Mouse (Mus musculus) heart, embryonic 14.5 days (tissue): ENCODE results near the gene Vmn1r9. TPM values are rescaled to one million over a fixed set of nuclear protein-coding genes. Genes with fewer than 3 reads are reported as not detected.
"Not testable (repeated sequence)": the region's sequence is repeated elsewhere in the genome, so short reads cannot be mapped to it uniquely, and the experiment has no call there.

Experiments
- ATAC-seq: fragments of 200-750 bp; cut with Nextera tagmentation; 2 replicates; pipeline ENCODE4 v1.8.0; 2017; ENCODE audit warnings: low read depth, moderate TSS enrichment; ENCODE audit not compliant: insufficient number of reproducible peaks, insufficient read depth, low FRiP score
- H3K27ac ChIP-seq, 2 experiments: fragments of 200-500 bp in 1 of 2; fragments of 300-500 bp in 1 of 2; sonication (generic) in 1 of 2; replicated peaks in 1 of 2; 2 replicates each; pipeline ENCODE4 v1.5.1; 2012 to 2014; ENCODE audit warnings: low read depth in 2 of 2, low read length in 2 of 2, control low read depth in 1 of 2, mild to moderate bottlenecking in 1 of 2, mixed read lengths in 1 of 2; ENCODE audit not compliant: control insufficient read depth in 1 of 2, insufficient read depth in 1 of 2
- H3K27me3 ChIP-seq: fragments of 300-500 bp; sonication (generic); 2 replicates; pipeline ENCODE4 v1.6.1; 2014; ENCODE audit warnings: mild to moderate bottlenecking, low read length, control low read depth; ENCODE audit not compliant: control insufficient read depth, insufficient read depth
- H3K36me3 ChIP-seq: fragments of 300-500 bp; sonication (generic); 2 replicates; pipeline ENCODE4 v1.6.1; 2014; ENCODE audit warnings: mild to moderate bottlenecking, control low read depth, low read length, mixed read lengths; ENCODE audit not compliant: control insufficient read depth, insufficient read depth
- H3K4me1 ChIP-seq, 2 experiments: fragments of 200-500 bp in 1 of 2; fragments of 300-500 bp in 1 of 2; sonication (generic) in 1 of 2; 2 replicates each; pipeline ENCODE4 v1.6.1; 2012 to 2014; ENCODE audit warnings: low read length in 2 of 2, control low read depth in 1 of 2, mixed read lengths in 1 of 2; ENCODE audit not compliant: control insufficient read depth in 2 of 2, insufficient read depth in 2 of 2
- H3K4me2 ChIP-seq: fragments of 300-500 bp; sonication (generic); 2 replicates; pipeline ENCODE4 v1.6.1; 2014; ENCODE audit warnings: mild to moderate bottlenecking, low read length
- H3K4me3 ChIP-seq, 2 experiments: fragments of 200-500 bp in 1 of 2; fragments of 300-500 bp in 1 of 2; sonication (generic) in 1 of 2; 2 replicates each; pipeline ENCODE4 v1.5.1; 2012 to 2014; ENCODE audit warnings: low read length in 2 of 2, mild to moderate bottlenecking in 2 of 2, control low read depth in 1 of 2, low read depth in 1 of 2, moderate library complexity in 1 of 2; ENCODE audit not compliant: control insufficient read depth in 1 of 2, insufficient read depth in 1 of 2
- H3K9ac ChIP-seq: fragments of 300-500 bp; sonication (generic); 2 replicates; pipeline ENCODE4 v1.6.1; 2014; ENCODE audit warnings: mild to moderate bottlenecking, low read length
- H3K9me3 ChIP-seq: fragments of 300-500 bp; sonication (generic); 2 replicates; pipeline ENCODE4 v1.6.1; 2016; ENCODE audit warnings: low read length, control low read depth; ENCODE audit not compliant: control insufficient read depth
- WGBS: fragments of 180-500 bp; shearing (Covaris S2); extraction: QIAGEN DNeasy Blood & Tissue Kit; methylation state at CpG from one replicate; pipeline ENCODE4 v1.1.7; 2014; 5-methylcytosine and 5-hydroxymethylcytosine counted together
- polyA plus RNA-seq: library from polyadenylated mRNA; unstranded; fragments of >200 nt; fragmentation: Nextera tagmentation; extraction: Ambion mirVana; gene quantifications from 2 replicates; pipeline ENCODE4 v1.2.1, GENCODE M21; 2014

The Vmn1r9 gene
- polyA plus RNA-seq: not detected in 2 replicates

- H3K36me3 ChIP-seq: no peaks in the 10 kb centered on the region
- no peak within 1 kb of the TSS for H3K4me3 ChIP-seq
- no peaks in the 10 kb centered on the region for H3K4me1 ChIP-seq
- H3K4me2 ChIP-seq: no peak within 1 kb of the TSS
- H3K27me3 ChIP-seq: no peaks in the 10 kb centered on the region
- H3K27ac ChIP-seq: no peak within 1 kb of the TSS
- no peak for ATAC-seq
- no peak within 1 kb of the TSS for H3K9ac ChIP-seq
- 68% methylated on average over 2 of the region's 2 CpGs for WGBS
- no peaks in the 10 kb centered on the region for H3K9me3 ChIP-seq
Measured at GRCm38 (mm10) chr6:57066487-57066886, at the start of gene Vmn1r9. TSS of gene Vmn1r9 (plus strand) at chr6:57066787.

GRCm38 (mm10) chr6:57025224-57025623, 41.4 kb upstream of the Vmn1r9 start, which contains the start of gene Vmn1r7:
TSS of gene Vmn1r7 (minus strand) at chr6:57025324.
- ATAC-seq, H3K4me1 ChIP-seq: not testable (repeated sequence)

GRCm38 (mm10) chr6:57031984-57032383, 34.6 kb upstream of the Vmn1r9 start, which contains the start of gene Vmn1r8:
TSS of gene Vmn1r8 (plus strand) at chr6:57032284.
- Histone ChIP-seq H3K36me3 (no peaks in the 10 kb centered on the region), H3K4me2 (no peak within 1 kb of the TSS), H3K27ac (no peak within 1 kb of the TSS), H3K4me1 (no peaks in the 10 kb centered on the region), H3K4me3 (no peak within 1 kb of the TSS), H3K9me3 (no peaks in the 10 kb centered on the region), H3K27me3 (no peaks in the 10 kb centered on the region), H3K9ac (no peak within 1 kb of the TSS)
- ATAC-seq: no peak

More at GRCm38 (mm10) chr6:57025224-57025623, 41.4 kb upstream of the Vmn1r9 start, which contains the start of gene Vmn1r7:
- H3K9me3 ChIP-seq, H3K4me3 ChIP-seq, H3K27me3 ChIP-seq, H3K36me3 ChIP-seq, H3K4me2 ChIP-seq, H3K9ac ChIP-seq, H3K27ac ChIP-seq: not testable (repeated sequence)
- 75% methylated on average over 2 of the region's 2 CpGs for WGBS

- 68% methylated on average over 2 of the region's 2 CpGs for WGBS
- Histone ChIP-seq H3K4me3 (no peak overlapping the region), H3K27me3 (no peaks in the 10 kb centered on the region), H3K27ac (no peak overlapping the region), H3K9ac (no peak overlapping the region), H3K4me2 (no peak overlapping the region), H3K9me3 (no peaks in the 10 kb centered on the region), H3K36me3 (no peaks in the 10 kb centered on the region), H3K4me1 (no peaks in the 10 kb centered on the region)
- ATAC-seq: no peak
Measured at GRCm38 (mm10) chr6:57034674-57035073, 31.9 kb upstream of the Vmn1r9 start.

GRCm38 (mm10) chr6:57063730-57064129, 2.9 kb upstream of the Vmn1r9 start:
- Histone ChIP-seq H3K27ac (no peak overlapping the region), H3K4me2 (no peak overlapping the region), H3K27me3 (no peaks in the 10 kb centered on the region), H3K4me3 (no peak overlapping the region), H3K9ac (no peak overlapping the region), H3K4me1 (no peaks in the 10 kb centered on the region), H3K9me3 (no peaks in the 10 kb centered on the region), H3K36me3 (no peaks in the 10 kb centered on the region)
- ATAC-seq: no peak

GRCm38 (mm10) chr6:57106358-57106757, 39.8 kb downstream of the Vmn1r9 start:
- no peak for ATAC-seq
- 56% methylated on average over 1 of the region's 1 CpGs for whole genome bisulfite sequencing
- no peak overlapping the region for H3K27ac ChIP-seq
- H3K9ac ChIP-seq: no peak overlapping the region
- H3K4me2 ChIP-seq: no peak overlapping the region
- H3K27me3 ChIP-seq: no peaks in the 10 kb centered on the region
- no peaks in the 10 kb centered on the region for H3K4me1 ChIP-seq
- no peaks in the 10 kb centered on the region for H3K9me3 ChIP-seq
- H3K36me3 ChIP-seq: no peaks in the 10 kb centered on the region
- H3K4me3 ChIP-seq: no peak overlapping the region

GRCm38 (mm10) chr6:57109154-57109553, 42.6 kb downstream of the Vmn1r9 start, which contains the start of gene Vmn1r10:
TSS of gene Vmn1r10 (plus strand) at chr6:57109454.
- Histone ChIP-seq H3K36me3 (no peaks in the 10 kb centered on the region), H3K4me2 (no peak within 1 kb of the TSS), H3K4me1 (no peaks in the 10 kb centered on the region), H3K4me3 (no peak within 1 kb of the TSS), H3K9ac (no peak within 1 kb of the TSS), H3K27ac (no peak within 1 kb of the TSS), H3K27me3 (no peaks in the 10 kb centered on the region), H3K9me3 (no peaks in the 10 kb centered on the region)
- WGBS: 68% methylated on average over 3 of the region's 3 CpGs
- no peak for ATAC-seq
